Mouse (Mus musculus): ENCODE measurements at regions not wholly inside any gene's neighbourhood (a gene's known extent, or its start where the extent isn't known, plus 50 kb on each side); places are given as distances from the start of the nearest gene placed in this dataset.
"Not testable (repeated sequence)": the region's sequence is repeated elsewhere in the genome, so short reads cannot be mapped to it uniquely, and the experiment has no call there.

DNA sequence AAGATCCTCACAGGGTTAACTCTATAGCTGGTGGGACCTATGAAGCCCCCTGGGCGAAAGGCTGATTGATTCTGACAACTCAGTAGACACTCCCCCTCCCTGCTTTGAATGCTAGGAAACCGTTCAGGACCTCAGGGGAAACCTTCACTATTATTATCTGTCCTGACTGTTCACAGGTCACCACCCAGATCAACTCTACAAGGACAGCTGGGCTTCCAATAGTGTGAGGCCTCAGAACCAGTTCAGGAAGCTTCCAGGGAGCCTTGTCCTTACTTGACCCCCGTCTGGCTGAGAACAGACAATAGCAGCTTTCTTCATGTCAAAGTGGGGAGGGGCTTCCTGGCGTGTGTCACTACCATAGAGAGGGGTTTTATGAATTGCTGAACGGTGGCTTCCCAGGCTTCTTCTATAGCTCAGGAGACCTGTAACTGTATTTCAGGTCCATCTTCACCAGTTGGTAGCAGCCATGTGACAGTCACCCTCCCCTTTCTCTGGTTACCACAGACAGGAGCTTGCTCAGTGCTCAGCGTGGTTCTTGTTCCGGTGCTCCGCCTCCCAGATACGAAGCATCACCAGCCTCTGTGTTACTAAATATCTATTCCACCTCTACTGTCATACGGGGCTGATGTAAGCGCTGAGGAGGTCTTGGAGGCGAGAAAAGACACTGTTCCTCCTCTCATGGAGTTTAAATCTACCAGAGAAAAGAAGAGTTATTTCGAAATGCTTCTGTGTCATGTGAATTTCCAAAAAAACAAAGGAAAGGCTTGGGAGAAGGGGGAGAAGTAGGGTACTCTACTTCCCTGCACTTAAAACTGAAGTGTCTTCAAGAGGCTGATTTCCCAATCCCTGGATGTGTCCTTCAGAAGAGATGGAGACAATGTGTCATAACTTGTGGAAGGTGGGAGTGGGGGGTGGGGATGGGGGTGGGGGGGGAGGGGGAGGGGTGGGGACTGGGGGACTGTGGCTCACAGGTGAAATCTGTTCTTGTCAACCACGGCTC is 96.9 kb downstream of the Vcpkmt start:
- peak; percentile 54 to 60 for DNase-seq

GRCm38 (mm10) chr12:69481420-69481819 is 101.4 kb downstream of the Vcpkmt start:
- no peak for DNase-seq

DNA sequence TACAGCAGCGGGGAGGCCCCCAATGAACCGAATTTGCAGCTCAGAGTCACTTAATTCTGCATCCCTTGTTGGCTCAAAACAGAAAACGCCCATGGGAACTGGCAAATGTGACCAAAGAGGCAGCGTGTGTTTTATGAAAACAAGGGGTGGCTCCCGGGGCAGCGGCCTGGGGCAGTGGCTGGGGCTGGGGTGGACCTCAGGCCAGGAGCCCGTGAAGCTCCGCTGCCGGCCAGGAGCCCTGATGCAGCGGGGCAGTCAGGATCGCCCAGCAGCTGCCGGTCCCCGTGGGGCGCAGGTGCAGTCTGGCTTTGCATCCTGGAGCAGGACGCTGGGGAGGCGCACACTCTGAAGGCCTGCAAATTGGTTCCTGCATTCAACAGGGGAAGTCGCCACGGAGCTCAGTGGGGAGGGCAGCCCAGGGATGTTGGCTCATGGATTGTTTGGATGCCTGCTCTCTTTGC is 104.4 kb upstream of the Gm9887 start:
- peak; percentile 59 to 62 for DNase-seq

DNA sequence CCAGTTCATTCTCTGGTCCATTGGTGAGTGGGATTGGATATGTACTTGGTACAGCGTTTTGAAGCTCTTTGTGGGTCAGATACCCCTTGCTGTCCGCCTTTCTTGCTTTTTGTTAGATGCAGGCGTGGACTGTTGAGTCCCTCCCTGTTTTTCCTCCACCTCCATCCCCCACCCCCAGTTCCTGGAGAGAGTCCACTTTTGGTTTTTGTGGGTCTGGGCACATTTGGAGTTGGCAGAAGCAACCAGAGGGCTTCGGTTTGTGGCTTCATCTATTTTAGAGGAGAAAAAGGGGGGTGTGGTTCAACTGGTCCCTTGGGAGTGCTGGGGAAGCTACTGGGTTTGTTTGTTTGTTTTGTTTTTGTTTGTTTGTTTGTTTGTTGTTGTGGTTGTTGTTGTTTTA is 103.9 kb upstream of the Gm9887 start:
- no peak for DNase-seq

DNA sequence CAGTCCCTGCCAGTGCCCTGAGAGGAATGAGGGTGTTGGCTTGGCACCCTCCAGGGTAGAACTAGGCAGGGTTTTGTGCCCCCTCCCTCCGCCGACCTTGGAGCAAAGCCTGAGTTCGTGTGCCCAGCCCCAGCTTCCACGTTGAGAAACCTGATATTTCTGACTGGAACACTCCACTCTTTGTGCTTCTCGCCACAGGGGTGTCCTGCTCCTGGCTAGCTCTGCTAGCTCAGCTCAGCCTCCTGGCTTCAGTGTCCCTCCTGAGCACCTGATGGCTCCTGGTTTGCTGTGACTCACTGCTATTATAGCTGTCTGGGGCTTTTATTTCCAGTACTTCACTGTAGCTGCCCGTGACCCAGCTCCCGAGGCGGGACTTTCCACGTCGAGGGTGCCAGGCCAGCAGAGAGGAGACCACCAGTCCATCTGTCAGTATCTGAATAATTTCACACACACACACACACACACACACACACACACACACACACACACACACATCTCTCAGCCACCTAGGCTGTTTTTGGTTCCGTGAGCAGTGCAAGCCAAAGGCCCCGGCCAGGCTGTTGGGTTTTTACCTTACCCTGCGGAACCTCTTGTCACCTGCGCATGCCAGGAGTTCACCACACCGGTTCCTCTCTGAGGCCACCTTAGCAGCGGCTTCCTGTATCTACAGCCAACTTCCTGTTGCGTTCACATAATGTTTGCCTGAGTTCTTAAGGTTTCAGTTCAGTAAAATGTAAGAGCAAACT is 102.8 kb upstream of the Gm9887 start:
- DNase-seq = peak; percentile 83 to 86

- DNase-seq = peak; percentile 23 to 37
Measured at GRCm38 (mm10) chr12:69474141-69474915, 102.1 kb upstream of the Gm9887 start.

- no peak for DNase-seq
Measured at GRCm38 (mm10) chr12:69473379-69474057, 101.3 kb upstream of the Gm9887 start.

DNA sequence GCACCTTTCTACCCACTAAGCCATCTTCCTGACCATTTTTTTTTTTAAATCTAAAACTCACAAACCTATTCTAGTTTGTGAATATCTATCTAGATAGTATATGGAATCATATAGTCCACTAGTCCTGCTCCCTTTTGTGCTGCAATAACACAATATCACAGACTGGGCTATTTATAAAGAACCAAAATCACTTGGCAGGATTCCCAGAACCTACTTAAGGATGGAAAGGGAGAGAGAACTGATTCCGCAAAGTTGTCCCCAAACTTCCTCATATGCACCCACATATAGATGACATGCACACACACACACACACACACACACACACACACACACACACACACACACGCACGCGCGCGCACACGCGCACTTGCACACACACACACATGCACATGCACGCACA is 100.7 kb upstream of the Gm9887 start:
- no peak for DNase-seq

DNA sequence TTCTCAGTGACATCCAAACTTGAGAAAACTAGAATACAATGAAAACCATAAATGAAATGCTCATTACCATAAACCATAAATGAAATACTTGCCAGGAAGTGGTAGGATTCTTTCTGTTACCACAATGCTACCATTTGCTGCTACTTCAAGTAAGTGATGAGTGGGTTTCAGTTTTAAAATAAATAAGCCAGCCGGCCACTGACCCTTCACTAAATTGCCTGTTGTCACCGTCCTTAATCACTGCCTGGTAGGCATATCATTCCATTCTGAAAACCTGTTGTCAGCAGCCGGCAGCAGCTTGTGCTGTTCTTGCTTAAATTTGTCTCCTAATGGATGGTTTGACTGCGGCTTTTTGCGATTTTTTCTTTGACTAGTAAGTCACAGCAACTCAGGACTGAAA is 99.6 kb upstream of the Gm9887 start:
- no peak for DNase-seq

DNA sequence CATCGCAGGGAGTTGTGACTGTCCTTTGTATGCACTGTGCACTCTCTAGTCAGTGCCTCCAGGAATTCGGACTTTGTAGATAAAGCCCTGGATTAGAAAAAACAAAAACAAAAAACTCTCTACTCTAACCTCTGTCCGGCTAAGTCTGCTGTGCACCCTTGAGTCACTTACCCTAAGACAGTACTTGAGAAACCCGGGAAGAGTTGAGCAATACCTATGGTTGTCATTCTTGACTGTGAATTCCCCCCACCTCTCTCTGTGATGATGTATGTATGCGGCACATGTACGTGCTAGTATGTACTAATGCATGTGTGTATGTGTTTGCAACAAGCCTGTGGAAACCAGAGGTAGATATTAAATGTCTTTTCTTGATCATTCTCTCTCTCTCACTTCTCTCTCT is 96.7 kb upstream of the Gm9887 start:
- no peak for DNase-seq

- no peak for DNase-seq
Measured at GRCm38 (mm10) chr12:69467363-69467762, 95.1 kb upstream of the Gm9887 start.

DNA sequence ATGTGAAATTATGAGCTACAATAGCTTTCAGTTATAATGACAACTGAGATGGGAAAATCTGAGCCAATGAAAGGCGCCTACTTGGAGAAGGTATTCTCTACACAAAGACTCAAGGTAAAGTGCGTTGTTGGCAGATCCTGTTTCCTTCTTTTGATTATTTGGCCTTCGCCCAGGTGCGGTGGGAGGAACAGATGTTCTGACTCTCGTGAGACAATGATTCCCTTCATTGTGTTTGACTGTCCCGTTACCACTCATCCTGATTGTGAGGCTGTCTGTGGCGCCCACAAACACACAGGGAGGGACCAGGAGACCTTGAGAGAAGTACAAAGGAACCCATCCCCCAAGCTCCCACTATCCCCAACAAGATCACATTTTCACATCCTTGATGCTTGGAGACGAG is 92.6 kb upstream of the Gm9887 start:
- DNase-seq = no peak

GRCm38 (mm10) chr12:69463327-69463726 is 91.1 kb upstream of the Gm9887 start:
- not testable (repeated sequence) for DNase-seq

- peak; percentile 71 to 74 for DNase-seq
Measured at GRCm38 (mm10) chr12:69461888-69462840, 89.9 kb upstream of the Gm9887 start.

GRCm38 (mm10) chr12:69460552-69461079 is 88.4 kb upstream of the Gm9887 start:
- no peak for DNase-seq

- DNase-seq = peak; percentile 26 to 28
Measured at GRCm38 (mm10) chr12:69458170-69458841, 86.0 kb upstream of the Gm9887 start.

GRCm38 (mm10) chr12:69456746-69457145 is 84.5 kb upstream of the Gm9887 start:
- DNase-seq = no peak

DNA sequence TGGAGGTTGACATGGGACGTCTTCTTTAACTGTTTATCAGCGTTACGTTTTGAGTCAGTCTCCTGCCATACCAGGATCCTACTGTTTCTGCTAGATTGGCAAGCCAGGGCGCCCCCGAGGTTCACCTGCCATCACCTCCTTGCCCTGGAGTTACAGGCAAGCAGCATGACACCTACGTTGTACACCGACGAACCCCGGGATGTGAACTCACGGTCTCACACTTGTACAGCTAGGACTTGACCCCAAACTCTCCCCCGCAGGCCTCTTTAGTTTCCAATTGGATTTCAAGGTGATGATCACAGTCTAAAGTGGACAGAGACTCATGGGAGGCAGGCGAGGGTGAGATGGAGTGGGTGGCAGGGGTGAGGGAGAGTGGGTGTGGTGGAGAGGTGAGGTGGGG is 83.9 kb upstream of the Gm9887 start:
- no peak for DNase-seq

- DNase-seq = peak in 1 of 2 experiments; percentile 20
Measured at GRCm38 (mm10) chr12:69455566-69455965, 83.3 kb upstream of the Gm9887 start.

DNA sequence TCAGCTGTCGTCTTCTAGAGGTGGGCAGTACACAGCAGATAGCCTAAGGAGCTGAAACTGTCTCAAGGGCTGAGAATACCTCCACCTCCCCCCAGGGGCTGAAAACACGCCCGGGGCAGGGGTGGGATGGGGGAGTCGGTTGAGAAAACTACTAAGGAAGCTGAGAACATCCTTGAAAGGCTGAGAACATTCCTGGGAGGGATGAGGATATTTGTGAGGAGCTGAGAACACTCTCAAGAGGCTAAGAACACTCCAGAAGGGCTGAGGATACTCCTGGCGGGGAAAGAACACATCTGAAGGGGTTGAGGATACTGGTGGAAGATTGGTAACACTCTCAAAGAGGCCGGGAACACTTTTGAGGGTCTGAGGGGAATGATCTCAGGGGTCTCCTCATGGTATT is 81.3 kb upstream of the Gm9887 start:
- no peak for DNase-seq

All from B cell, adult 2 months (primary cell).